Mouse (Mus musculus) ovary, adult 2 months (tissue): ENCODE data around the gene Pak7. TPM values are rescaled to one million over a fixed set of nuclear protein-coding genes. Genes with fewer than 3 reads are reported as not detected.

Source experiments
- polyA plus RNA-seq: library from polyadenylated mRNA; depleted of rRNA; stranded (reverse); fragments of >200 nt; gene quantifications from 2 replicates; pipeline ENCODE4 v1.2.3, GENCODE M21; 2012; rRNA removed

Gene Pak7
- 0.11 and 0.33 TPM in 2 replicates for polyA plus RNA-seq

DNA sequence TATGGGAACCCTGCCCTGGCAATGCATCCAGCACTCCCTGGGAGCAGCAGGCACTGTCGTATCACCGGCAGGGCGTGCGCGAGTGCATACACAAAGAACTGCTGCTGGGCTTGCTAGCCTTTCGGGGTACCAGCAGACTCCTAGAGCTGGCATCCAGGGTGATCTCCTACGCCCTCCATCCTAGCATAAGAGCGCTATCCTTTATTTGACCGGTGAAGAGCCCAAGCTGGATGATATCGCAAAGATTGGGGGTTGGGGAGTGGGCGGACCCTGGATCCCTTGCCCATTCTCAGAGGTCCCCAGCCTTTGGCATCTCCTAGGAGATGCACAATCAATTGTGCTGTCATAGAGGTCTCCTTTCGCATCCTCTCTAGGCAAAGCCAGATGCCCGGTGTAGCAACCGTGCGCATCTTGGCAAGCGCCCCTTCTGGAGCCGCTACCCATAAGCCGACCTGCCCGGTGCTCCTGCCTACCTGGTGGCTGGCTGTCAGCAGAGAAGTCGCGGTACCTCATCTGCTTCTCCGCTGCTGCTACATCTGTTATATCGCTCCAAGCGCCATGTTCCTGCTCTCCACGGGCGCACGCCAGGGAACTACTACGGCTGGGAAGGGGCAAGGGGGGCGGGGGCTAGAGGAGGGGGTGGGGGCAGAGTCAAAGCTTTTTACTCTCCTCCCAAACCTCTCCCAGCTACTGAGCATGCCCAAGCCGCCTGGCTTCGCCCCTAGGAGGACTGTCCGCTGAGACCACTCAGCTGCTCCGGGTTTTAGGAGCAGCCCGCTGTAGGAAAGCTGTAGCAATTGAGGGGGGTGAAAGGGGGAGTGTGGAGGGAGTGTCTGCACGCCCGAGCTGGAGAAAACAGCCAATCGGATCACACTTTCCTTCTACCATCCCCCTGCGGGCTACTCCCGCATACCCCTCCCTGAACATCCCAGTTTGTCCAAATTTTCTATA is at the start of gene Pak7:
Gene Pak7, minus strand, starts transcription at position 787 of the 951 bp plus-strand sequence.

GRCm38 (mm10) chr2:136051688-136052289 is 336.0 kb downstream of the Pak7 start, which contains the start of gene Lamp5:
TSS of gene Lamp5 (plus strand) at chr2:136052239.

Other genes with a start within 250 kb of the Pak7 start
- 0.51 and 1.1 TPM in 2 replicates for gene Ankef1, start 113.9 kb upstream of the Pak7 start, polyA plus RNA-seq